Mouse (Mus musculus): ENCODE data around the gene Hist1h1b. TPM values are rescaled to one million over a fixed set of nuclear protein-coding genes. Genes with fewer than 3 reads are reported as not detected.
"Not testable (repeated sequence)": the region's sequence is repeated elsewhere in the genome, so short reads cannot be mapped to it uniquely, and the experiment has no call there.

Hist1h1b gene
- polyA plus RNA-seq (2012) = 2.6 and 5.0 TPM in 2 replicates

GRCm38 (mm10) chr13:21779767-21780731 lies at the start of gene Hist1h1b:
Gene Hist1h1b (minus strand): TSS chr13:21780625.
- H3K9me3 ChIP-seq (ENCODE audit: control insufficient read depth, low read length) = peaks cover 2% of the 10 kb centered on the region; the same call in 1 of the 2 replicates
- TF ChIP-seq TAL1 (IDR thresholded peaks at IDR 0.05; ENCODE audit: low read length) (no peak), GATA1 (IDR thresholded peaks at IDR 0.05; ENCODE audit: low read length) (0 out of 2 replicates have a peak, but pooled peaks have one; percentile 13)
- H3K4me1 ChIP-seq (ENCODE audit: control insufficient read depth) = peaks cover 79% of the 10 kb centered on the region
- peak within 1 kb of the TSS; percentile 88 for H3K4me3 ChIP-seq (replicated peaks)
- H3K36me3 ChIP-seq (ENCODE audit: control insufficient read depth) = peaks cover 24% of the 10 kb centered on the region
- H3K27me3 ChIP-seq (ENCODE audit: control insufficient read depth) = no peaks in the 10 kb centered on the region

GRCm38 (mm10) chr13:21828511-21828910 lies 48.1 kb upstream of the Hist1h1b start:
- Histone ChIP-seq H3K4me3 (replicated peaks) (no peak overlapping the region), H3K4me1 (ENCODE audit: control insufficient read depth) (peaks cover 26% of the 10 kb centered on the region), H3K36me3 (ENCODE audit: control insufficient read depth) (peaks cover 28% of the 10 kb centered on the region), H3K9me3 (ENCODE audit: control insufficient read depth, low read length) (no peaks in the 10 kb centered on the region), H3K27me3 (ENCODE audit: control insufficient read depth) (no peaks in the 10 kb centered on the region)
- TF ChIP-seq GATA1 (IDR thresholded peaks at IDR 0.05; ENCODE audit: low read length) = no peak
- TF ChIP-seq TAL1 (IDR thresholded peaks at IDR 0.05; ENCODE audit: low read length) = no peak

- not testable (repeated sequence) for H3K9me3 ChIP-seq (ENCODE audit: control insufficient read depth, low read length); H3K4me3 ChIP-seq (replicated peaks); H3K27me3 ChIP-seq (ENCODE audit: control insufficient read depth)
- peaks cover 15% of the 10 kb centered on the region for H3K4me1 ChIP-seq (ENCODE audit: control insufficient read depth)
- H3K36me3 ChIP-seq (ENCODE audit: control insufficient read depth) = peaks cover 32% of the 10 kb centered on the region
These were observed 39.9 kb upstream of the Hist1h1b start for GRCm38 (mm10) chr13:21820082-21820890.

GRCm38 (mm10) chr13:21812092-21812491 lies 31.7 kb upstream of the Hist1h1b start:
- H3K4me3 ChIP-seq (replicated peaks) = peak overlapping the region; percentile 57

GRCm38 (mm10) chr13:21811539-21811938 lies 31.1 kb upstream of the Hist1h1b start, which contains the start of gene Hist1h4m:
Gene Hist1h4m (plus strand): TSS chr13:21811746.
- H3K4me1 ChIP-seq (ENCODE audit: control insufficient read depth); H3K9me3 ChIP-seq (ENCODE audit: control insufficient read depth, low read length); H3K36me3 ChIP-seq (ENCODE audit: control insufficient read depth); H3K27me3 ChIP-seq (ENCODE audit: control insufficient read depth): not testable (repeated sequence)
- H3K4me3 ChIP-seq (replicated peaks) = peak within 1 kb of the TSS; percentile 57

More at GRCm38 (mm10) chr13:21812092-21812491, 31.7 kb upstream of the Hist1h1b start:
- not testable (repeated sequence) for H3K27me3 ChIP-seq (ENCODE audit: control insufficient read depth); H3K36me3 ChIP-seq (ENCODE audit: control insufficient read depth); H3K9me3 ChIP-seq (ENCODE audit: control insufficient read depth, low read length); H3K4me1 ChIP-seq (ENCODE audit: control insufficient read depth)

- H3K4me1 ChIP-seq (ENCODE audit: control insufficient read depth); H3K36me3 ChIP-seq (ENCODE audit: control insufficient read depth); H3K27me3 ChIP-seq (ENCODE audit: control insufficient read depth); H3K9me3 ChIP-seq (ENCODE audit: control insufficient read depth, low read length); H3K4me3 ChIP-seq (replicated peaks): not testable (repeated sequence)
These were observed 30.6 kb upstream of the Hist1h1b start for GRCm38 (mm10) chr13:21811074-21811473.

- H3K4me3 ChIP-seq (replicated peaks); H3K9me3 ChIP-seq (ENCODE audit: control insufficient read depth, low read length); H3K4me1 ChIP-seq (ENCODE audit: control insufficient read depth); H3K27me3 ChIP-seq (ENCODE audit: control insufficient read depth); H3K36me3 ChIP-seq (ENCODE audit: control insufficient read depth): not testable (repeated sequence)
These were observed 29.6 kb upstream of the Hist1h1b start, which contains the start of the genes Hist1h2bq and Hist1h2ao for GRCm38 (mm10) chr13:21810073-21810472. Gene Hist1h2bq (minus strand): TSS chr13:21810197. Gene Hist1h2ao (plus strand): TSS chr13:21810465.

GRCm38 (mm10) chr13:21803058-21803457 lies 22.6 kb upstream of the Hist1h1b start:
- H3K4me1 ChIP-seq (ENCODE audit: control insufficient read depth); H3K36me3 ChIP-seq (ENCODE audit: control insufficient read depth); H3K27me3 ChIP-seq (ENCODE audit: control insufficient read depth); H3K9me3 ChIP-seq (ENCODE audit: control insufficient read depth, low read length); H3K4me3 ChIP-seq (replicated peaks): not testable (repeated sequence)

GRCm38 (mm10) chr13:21797163-21797562 lies 16.7 kb upstream of the Hist1h1b start:
- H3K36me3 ChIP-seq (ENCODE audit: control insufficient read depth); H3K4me1 ChIP-seq (ENCODE audit: control insufficient read depth); H3K27me3 ChIP-seq (ENCODE audit: control insufficient read depth); H3K9me3 ChIP-seq (ENCODE audit: control insufficient read depth, low read length); H3K4me3 ChIP-seq (replicated peaks): not testable (repeated sequence)
